Mouse (Mus musculus): ENCODE measurements around the gene Selenon. TPM values are rescaled to one million over a fixed set of nuclear protein-coding genes. Genes with fewer than 3 reads are reported as not detected.

Selenon gene
- polyA plus RNA-seq, 1 experiment from 2014 or later, result 35.3 TPM

DNA sequence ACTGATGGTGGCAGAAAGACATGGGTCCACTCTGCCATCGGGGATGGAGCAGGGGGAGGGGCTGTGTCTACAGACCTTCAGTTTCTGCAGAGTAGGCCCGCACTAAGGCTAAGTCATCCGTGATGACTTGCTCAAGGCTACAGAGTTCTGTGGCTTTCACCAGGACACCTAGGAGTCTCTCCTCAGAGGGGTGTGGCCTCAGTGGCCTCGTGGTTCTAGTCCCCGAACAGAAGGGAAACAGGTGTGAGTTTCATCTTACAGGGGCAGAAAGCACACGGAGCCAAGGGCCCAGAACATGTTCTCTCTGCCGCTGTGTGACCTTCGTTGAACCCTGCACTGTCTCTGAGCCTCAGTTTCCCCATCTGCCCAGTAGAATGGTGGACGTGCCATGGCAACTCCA lies 36.3 kb upstream of the Selenon start:
- ATAC-seq (ENCODE audit: borderline replicate concordance, extremely low read depth, low FRiP score, low TSS enrichment), result no peak
- WGBS, result 85% methylated on average over 9 of the region's 9 CpGs
- H3K9me3 ChIP-seq, result no peaks in the 10 kb centered on the region

DNA sequence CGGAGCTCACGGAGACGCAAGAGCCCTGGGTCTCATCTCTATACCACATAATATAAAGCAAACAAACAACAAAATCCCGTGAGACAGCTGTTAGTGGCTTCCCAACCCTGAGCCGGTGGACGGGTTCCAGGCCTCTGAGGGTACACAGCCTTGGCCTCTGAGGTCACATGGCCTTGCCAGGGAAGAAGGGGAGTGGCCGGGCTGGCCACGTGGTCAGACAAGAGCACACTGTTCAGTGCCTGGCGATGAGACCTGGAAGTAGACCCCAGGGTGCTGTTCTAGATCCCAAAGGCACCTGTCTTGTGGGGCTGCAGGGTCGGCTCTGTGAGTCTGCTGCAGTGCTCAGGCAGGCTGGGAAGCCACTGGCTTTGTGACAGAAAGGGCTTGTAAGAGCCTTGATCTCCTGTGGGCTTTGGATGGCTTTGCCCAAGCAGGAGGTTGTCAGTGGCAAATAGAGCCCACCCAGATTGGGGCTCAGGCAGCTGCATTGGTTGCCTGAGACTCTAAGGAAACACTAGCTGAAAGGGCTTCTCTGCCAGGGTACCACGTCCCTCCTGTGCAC lies 35.8 kb upstream of the Selenon start:
- Histone ChIP-seq H3K4me2 (no peak overlapping the region), H3K27me3 (no peaks in the 10 kb centered on the region), H3K4me1 (peaks cover 12% of the 10 kb centered on the region), H3K9ac (no peak overlapping the region), H3K4me3 (no peak overlapping the region), H3K9me3 (no peaks in the 10 kb centered on the region), H3K27ac (no peak overlapping the region), H3K36me3 (no peaks in the 10 kb centered on the region)
- 0 out of 2 replicates have a peak, but pooled peaks have one; percentile 1 for ATAC-seq (ENCODE audit: borderline replicate concordance, extremely low read depth, low FRiP score, low TSS enrichment)
- 54% methylated on average over 11 of the region's 11 CpGs for WGBS

More for the DNA sequence above, 36.3 kb upstream of the Selenon start:
- no peak overlapping the region for H3K27ac ChIP-seq
- no peak overlapping the region for H3K9ac ChIP-seq
- peaks cover 12% of the 10 kb centered on the region for H3K4me1 ChIP-seq
- H3K4me2 ChIP-seq, result no peak overlapping the region
- no peaks in the 10 kb centered on the region for H3K27me3 ChIP-seq
- no peak overlapping the region for H3K4me3 ChIP-seq
- H3K36me3 ChIP-seq, result no peaks in the 10 kb centered on the region

DNA sequence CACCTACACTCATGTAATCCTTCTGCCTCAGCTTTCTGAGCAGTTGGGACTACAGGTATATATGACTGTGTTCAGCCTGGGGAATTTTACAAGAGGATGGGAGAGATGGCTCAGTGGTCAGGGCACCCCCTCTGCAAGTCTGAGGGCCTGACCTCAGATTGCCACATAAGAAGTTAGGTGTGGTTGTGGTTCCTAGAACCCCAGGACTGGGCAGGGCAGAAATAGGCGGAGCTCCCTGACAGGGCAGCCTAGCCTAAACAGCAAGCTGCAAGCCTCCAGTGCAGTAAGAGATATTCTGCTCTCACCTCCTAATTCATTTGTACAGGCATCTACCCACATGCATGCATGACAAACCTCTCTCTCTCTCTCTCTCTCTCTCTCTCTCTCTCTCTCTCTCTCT lies 34.7 kb upstream of the Selenon start:
- H3K27ac ChIP-seq, result no peak overlapping the region
- no peak for ATAC-seq (ENCODE audit: borderline replicate concordance, extremely low read depth, low FRiP score, low TSS enrichment)
- peaks cover 7% of the 10 kb centered on the region for H3K4me1 ChIP-seq
- H3K9me3 ChIP-seq, result no peaks in the 10 kb centered on the region
- H3K36me3 ChIP-seq, result no peaks in the 10 kb centered on the region
- no peak overlapping the region for H3K9ac ChIP-seq
- no peaks in the 10 kb centered on the region for H3K27me3 ChIP-seq
- H3K4me2 ChIP-seq, result no peak overlapping the region
- H3K4me3 ChIP-seq, result no peak overlapping the region
- 80% methylated on average over 1 of the region's 1 CpGs for WGBS

DNA sequence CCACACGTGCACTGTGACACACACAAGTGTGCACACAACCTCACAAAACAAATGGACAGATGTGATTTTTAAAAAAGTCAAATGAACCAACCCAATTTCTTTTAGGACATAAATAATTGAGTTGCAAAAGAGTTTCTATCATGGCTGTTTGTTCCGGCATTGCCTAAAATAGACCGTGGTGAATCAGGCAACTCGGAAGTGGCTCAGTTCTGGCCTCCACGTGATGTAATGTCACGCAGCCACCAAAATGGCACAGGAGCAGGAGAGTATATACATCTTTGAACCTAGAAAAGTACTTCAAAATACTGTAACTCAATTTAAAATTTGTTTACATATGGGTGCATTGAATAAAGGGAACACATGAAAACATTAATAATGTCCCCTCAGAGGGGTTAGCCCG lies 34.2 kb upstream of the Selenon start:
- Histone ChIP-seq H3K27me3 (no peaks in the 10 kb centered on the region), H3K27ac (no peak overlapping the region), H3K9me3 (no peaks in the 10 kb centered on the region), H3K4me3 (no peak overlapping the region), H3K36me3 (no peaks in the 10 kb centered on the region), H3K4me1 (peaks cover 2% of the 10 kb centered on the region; the same call in 1 of the 2 replicates), H3K4me2 (no peak overlapping the region), H3K9ac (no peak overlapping the region)
- WGBS, result 77% methylated on average over 7 of the region's 7 CpGs
- ATAC-seq (ENCODE audit: borderline replicate concordance, extremely low read depth, low FRiP score, low TSS enrichment), result no peak

DNA sequence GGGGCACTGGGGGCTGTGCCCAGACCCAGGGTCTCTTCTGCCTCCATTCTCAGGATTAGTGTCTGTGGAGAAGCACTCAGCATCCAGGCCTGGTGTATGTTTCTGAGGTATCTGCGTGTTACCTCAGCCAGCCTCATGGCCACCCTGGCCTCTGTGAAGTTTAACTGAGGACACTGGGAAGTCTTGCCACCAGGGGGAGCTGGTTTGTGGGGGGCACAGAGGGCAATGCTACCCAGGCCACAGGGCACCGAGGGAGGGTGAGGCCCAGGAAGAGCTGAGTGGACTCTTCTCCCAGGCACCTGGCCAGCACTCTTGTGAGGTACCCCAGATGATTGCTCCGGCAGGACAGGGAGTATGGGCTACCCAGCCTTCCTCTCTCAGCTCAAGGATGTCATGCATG lies 31.5 kb upstream of the Selenon start:
- Histone ChIP-seq H3K36me3 (no peaks in the 10 kb centered on the region), H3K4me2 (no peak overlapping the region), H3K4me3 (no peak overlapping the region), H3K27ac (no peak overlapping the region), H3K9ac (no peak overlapping the region), H3K27me3 (no peaks in the 10 kb centered on the region), H3K4me1 (peaks cover 13% of the 10 kb centered on the region), H3K9me3 (no peaks in the 10 kb centered on the region)
- ATAC-seq (ENCODE audit: borderline replicate concordance, extremely low read depth, low FRiP score, low TSS enrichment), result no peak
- WGBS, result 51% methylated on average over 3 of the region's 3 CpGs

DNA sequence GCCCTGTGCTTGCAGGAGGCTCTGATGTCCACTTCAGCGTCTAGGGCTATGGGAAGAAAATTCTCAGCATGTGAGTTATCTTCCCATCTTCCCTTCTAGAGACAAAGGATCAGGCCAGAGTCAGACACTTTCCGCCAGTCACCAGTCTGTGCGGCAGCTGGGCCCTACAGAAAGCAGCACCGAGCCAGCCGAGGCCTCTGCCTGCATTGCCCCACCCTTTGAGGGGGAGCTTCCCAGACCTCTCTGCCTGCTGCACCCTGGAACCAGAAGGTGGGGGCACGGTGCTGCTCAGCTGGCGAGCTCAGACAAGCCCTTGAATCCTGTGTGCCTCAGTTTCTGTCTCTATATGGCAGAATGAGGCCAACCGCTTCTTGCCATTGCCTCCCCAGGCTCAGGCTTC lies 29.4 kb upstream of the Selenon start:
- H3K27ac ChIP-seq, result no peak overlapping the region
- H3K4me3 ChIP-seq, result no peak overlapping the region
- ATAC-seq (ENCODE audit: borderline replicate concordance, extremely low read depth, low FRiP score, low TSS enrichment), result no peak
- no peak overlapping the region for H3K4me2 ChIP-seq
- H3K27me3 ChIP-seq, result no peaks in the 10 kb centered on the region
- H3K36me3 ChIP-seq, result no peaks in the 10 kb centered on the region
- no peak overlapping the region for H3K9ac ChIP-seq
- H3K4me1 ChIP-seq, result peaks cover 15% of the 10 kb centered on the region
- H3K9me3 ChIP-seq, result no peaks in the 10 kb centered on the region
- 60% methylated on average over 8 of the region's 8 CpGs for WGBS

DNA sequence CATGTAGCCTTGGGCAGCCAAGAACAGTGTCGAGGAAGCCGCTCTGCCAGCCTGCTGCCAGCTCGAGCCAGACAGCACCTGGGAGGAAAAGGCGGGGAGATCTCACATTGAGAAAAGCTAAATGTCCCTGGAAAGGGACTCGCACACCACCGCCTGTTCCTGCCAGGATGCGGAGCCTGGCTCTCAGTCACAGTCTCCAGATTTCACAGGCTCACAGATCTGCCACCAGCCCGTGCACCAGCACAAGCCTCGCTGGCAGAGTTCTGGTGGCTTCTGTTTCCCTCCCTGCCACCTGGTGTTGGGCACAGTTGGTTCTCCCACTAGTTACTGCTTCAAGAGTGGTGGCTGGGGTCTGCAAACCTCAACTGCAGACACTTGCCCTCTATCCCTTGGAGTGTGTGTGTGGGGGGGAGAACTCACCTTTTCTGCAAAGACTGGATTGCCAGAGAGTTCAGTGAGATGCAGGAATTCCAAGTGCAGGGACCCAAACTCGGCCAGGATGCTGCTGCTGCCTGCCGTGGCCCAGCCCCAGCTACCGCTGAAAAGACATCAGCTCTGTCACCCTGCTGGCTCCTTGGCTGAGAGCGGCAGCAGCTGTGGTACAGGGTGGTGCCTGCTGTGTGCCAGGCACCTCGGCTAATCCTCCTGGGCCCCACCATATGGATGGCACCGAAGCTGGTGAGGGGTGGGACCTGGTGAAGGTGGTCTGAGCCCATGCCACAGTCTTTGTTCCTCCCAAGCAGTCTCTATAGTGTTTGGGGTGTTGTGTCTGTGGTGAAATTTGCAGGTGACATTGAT lies 28.6 kb upstream of the Selenon start:
- H3K9ac ChIP-seq, result no peak overlapping the region; the same call in 1 of the 2 replicates
- no peaks in the 10 kb centered on the region for H3K9me3 ChIP-seq
- no peak overlapping the region for H3K4me2 ChIP-seq
- no peaks in the 10 kb centered on the region for H3K36me3 ChIP-seq
- 75% methylated on average over 15 of the region's 15 CpGs for WGBS
- H3K27me3 ChIP-seq, result no peaks in the 10 kb centered on the region
- ATAC-seq (ENCODE audit: borderline replicate concordance, extremely low read depth, low FRiP score, low TSS enrichment), result no peak
- peaks cover 15% of the 10 kb centered on the region for H3K4me1 ChIP-seq
- no peak overlapping the region for H3K27ac ChIP-seq
- no peak overlapping the region for H3K4me3 ChIP-seq

DNA sequence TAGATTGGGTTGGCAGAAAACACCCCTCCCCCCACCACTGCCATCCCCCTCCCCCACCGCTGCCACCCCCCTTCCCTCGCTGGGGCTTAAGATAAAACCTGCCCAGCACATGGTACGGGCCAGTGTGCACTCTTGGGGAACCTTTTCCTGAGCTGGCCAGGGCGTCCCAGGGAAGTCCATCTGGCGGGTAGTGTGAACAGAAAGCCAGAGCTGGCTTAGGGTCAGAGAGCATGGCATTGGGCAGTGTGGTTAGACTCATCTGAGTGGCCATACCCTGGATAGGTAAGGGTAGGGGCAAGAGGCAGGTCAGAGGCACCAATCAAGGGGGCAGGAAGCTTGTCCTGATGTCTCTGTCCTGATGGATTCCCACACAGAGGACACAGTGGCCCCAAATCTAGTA lies 27.7 kb upstream of the Selenon start:
- H3K27me3 ChIP-seq, result no peaks in the 10 kb centered on the region
- H3K9ac ChIP-seq, result no peak overlapping the region
- H3K4me1 ChIP-seq, result peaks cover 15% of the 10 kb centered on the region
- ATAC-seq (ENCODE audit: borderline replicate concordance, extremely low read depth, low FRiP score, low TSS enrichment), result 0 out of 2 replicates have a peak, but pooled peaks have one; percentile 37
- 25% methylated on average over 5 of the region's 5 CpGs for WGBS
- no peak overlapping the region for H3K4me3 ChIP-seq
- no peaks in the 10 kb centered on the region for H3K36me3 ChIP-seq
- peak overlapping the region; percentile 44 for H3K4me2 ChIP-seq
- H3K9me3 ChIP-seq, result no peaks in the 10 kb centered on the region
- H3K27ac ChIP-seq, result no peak overlapping the region

DNA sequence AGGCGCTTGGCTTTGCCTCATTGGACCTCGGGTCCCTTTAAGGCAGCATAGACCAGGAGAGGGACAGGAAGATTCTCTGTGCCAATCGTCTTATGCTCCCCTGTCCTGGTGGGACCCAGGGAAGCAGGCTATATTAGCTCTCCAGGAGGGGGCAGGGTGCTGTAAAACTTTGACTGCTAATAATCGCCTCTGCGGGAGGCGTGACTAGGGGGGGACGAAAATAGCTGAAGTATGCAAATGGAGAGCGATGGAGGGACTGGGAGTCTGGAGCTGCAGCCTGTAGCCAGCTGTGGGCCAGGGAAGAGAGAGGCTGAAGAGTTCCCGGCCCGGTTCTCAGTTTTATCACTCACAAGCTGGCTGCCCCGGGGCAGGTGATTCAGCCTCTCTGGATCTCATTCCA lies 27.2 kb upstream of the Selenon start:
- Histone ChIP-seq H3K9ac (0 out of 2 replicates have a peak overlapping the region, but pooled peaks have one; percentile 19), H3K4me3 (0 out of 2 replicates have a peak overlapping the region, but pooled peaks have one; percentile 4)

DNA sequence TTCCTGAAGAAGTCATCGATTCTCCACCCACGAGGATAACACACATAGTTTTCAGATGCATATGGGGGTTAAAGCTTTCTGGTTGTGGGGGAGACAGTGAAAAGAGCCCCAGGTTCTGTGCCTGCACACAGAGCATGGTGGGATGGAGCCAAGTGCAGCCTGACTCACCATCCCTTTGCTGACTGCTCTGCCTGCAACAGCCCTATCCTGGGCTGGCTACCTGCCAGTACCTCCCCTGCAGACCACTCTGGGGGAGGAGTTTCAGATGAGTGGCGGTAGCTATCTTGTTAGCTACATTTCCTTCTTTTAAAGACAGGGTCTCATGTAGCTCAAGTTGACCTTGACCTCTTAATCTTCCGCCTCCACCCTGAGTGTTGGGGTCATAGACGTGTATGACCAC lies 26.4 kb upstream of the Selenon start:
- Histone ChIP-seq H3K9ac (no peak overlapping the region), H3K27me3 (no peaks in the 10 kb centered on the region), H3K4me1 (peaks cover 15% of the 10 kb centered on the region), H3K9me3 (no peaks in the 10 kb centered on the region), H3K4me3 (no peak overlapping the region), H3K4me2 (no peak overlapping the region), H3K36me3 (no peaks in the 10 kb centered on the region), H3K27ac (no peak overlapping the region)
- WGBS, result 44% methylated on average over 5 of the region's 5 CpGs
- ATAC-seq (ENCODE audit: borderline replicate concordance, extremely low read depth, low FRiP score, low TSS enrichment), result no peak

More for the DNA sequence above, 27.2 kb upstream of the Selenon start:
- no peaks in the 10 kb centered on the region for H3K36me3 ChIP-seq
- 7% methylated on average over 11 of the region's 11 CpGs for WGBS
- H3K27me3 ChIP-seq, result no peaks in the 10 kb centered on the region
- peak overlapping the region; percentile 44 for H3K4me2 ChIP-seq
- ATAC-seq (ENCODE audit: borderline replicate concordance, extremely low read depth, low FRiP score, low TSS enrichment), result peak; percentile 66; the same call in 1 of the 2 replicates
- no peaks in the 10 kb centered on the region for H3K9me3 ChIP-seq
- H3K4me1 ChIP-seq, result peaks cover 15% of the 10 kb centered on the region
- H3K27ac ChIP-seq, result no peak overlapping the region

DNA sequence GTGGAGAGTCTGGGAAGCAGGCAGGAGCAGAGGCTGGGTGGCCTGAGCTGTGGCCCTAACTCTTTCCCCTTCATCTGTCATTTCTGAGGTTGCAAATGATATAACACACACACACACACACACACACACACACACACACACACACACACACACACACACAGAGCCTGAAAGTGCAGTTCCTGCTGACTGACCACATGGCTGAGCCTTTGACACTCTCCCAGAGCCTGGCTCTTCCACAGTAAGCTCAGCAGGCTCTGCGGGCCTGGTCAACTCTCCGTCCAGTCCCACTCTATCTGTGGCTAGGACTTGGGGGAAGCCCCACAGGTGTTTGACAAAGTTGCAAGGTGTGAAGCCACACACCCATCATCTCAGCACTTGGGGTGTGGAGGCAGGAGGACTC lies 25.3 kb upstream of the Selenon start:
- no peak overlapping the region for H3K4me2 ChIP-seq
- no peaks in the 10 kb centered on the region for H3K9me3 ChIP-seq
- no peaks in the 10 kb centered on the region for H3K27me3 ChIP-seq
- ATAC-seq (ENCODE audit: borderline replicate concordance, extremely low read depth, low FRiP score, low TSS enrichment), result no peak
- H3K36me3 ChIP-seq, result no peaks in the 10 kb centered on the region
- WGBS, result 71% methylated on average over 2 of the region's 2 CpGs
- H3K9ac ChIP-seq, result no peak overlapping the region
- H3K4me3 ChIP-seq, result no peak overlapping the region
- H3K4me1 ChIP-seq, result peaks cover 15% of the 10 kb centered on the region
- no peak overlapping the region for H3K27ac ChIP-seq

DNA sequence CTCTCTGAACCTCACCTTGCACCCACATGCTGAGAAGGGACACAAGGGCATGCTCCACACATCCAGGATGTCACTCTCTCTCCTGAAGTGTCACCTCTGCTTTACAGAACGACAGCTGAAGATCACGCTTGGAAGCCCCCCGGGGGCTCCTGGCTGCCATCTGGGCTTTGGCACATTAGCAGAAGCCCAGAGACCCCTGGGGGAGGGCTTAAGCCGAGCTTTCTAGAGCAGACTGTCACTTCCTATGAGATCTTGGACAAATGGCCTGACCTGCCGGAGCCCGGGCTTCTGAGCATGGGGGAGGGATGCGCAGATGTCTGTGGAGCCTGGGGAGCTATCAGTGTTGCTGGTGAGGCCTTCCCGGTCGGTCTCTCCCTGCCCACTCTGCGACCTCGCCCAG lies 23.5 kb upstream of the Selenon start:
- no peak for ATAC-seq (ENCODE audit: borderline replicate concordance, extremely low read depth, low FRiP score, low TSS enrichment)
- no peaks in the 10 kb centered on the region for H3K36me3 ChIP-seq
- no peaks in the 10 kb centered on the region for H3K27me3 ChIP-seq
- peaks cover 15% of the 10 kb centered on the region for H3K4me1 ChIP-seq
- no peak overlapping the region for H3K4me3 ChIP-seq
- H3K4me2 ChIP-seq, result no peak overlapping the region
- WGBS, result 35% methylated on average over 11 of the region's 11 CpGs
- H3K9me3 ChIP-seq, result no peaks in the 10 kb centered on the region
- no peak overlapping the region for H3K9ac ChIP-seq
- no peak overlapping the region for H3K27ac ChIP-seq

All from lung, embryonic 15.5 days (tissue).